Mouse (Mus musculus) cerebellum, adult 2 months (tissue): Measurements from ENCODE around the gene Dnase1l2.

Source experiments
- CTCF ChIP-seq: fragments of 200-500 bp; IDR thresholded peaks from 2 replicates; pipeline ENCODE4 v1.5.1; 2011; ENCODE audit warnings: low read depth, mild to moderate bottlenecking, control low read depth, low read length, moderate library complexity, borderline replicate concordance; ENCODE audit not compliant: insufficient read depth
- POLR2A ChIP-seq: fragments of 200-500 bp; IDR thresholded peaks from 2 replicates; pipeline ENCODE4 v1.6.1; 2011; ENCODE audit warnings: low read length, control low read depth, borderline replicate concordance; ENCODE audit not compliant: insufficient read depth

GRCm38 (mm10) chr17:24424489-24424888 lies 18.4 kb downstream of the Dnase1l2 start:
- TF ChIP-seq CTCF (no peak), POLR2A (no peak)
